Mouse (Mus musculus) neutrophil, adult 59 days (primary cell): ENCODE data around the gene Crisp1. TPM values are rescaled to one million over a fixed set of nuclear protein-coding genes. Genes with fewer than 3 reads are reported as not detected.

ENCODE experiments used
- total RNA-seq, 2 experiments: library from RNA; stranded (reverse); gene quantifications; 1 replicate in 1 of 2; 2 replicates in 1 of 2; pipeline ENCODE4 v1.2.4; 2023

Gene Crisp1
- total RNA-seq: not detected

DNA sequence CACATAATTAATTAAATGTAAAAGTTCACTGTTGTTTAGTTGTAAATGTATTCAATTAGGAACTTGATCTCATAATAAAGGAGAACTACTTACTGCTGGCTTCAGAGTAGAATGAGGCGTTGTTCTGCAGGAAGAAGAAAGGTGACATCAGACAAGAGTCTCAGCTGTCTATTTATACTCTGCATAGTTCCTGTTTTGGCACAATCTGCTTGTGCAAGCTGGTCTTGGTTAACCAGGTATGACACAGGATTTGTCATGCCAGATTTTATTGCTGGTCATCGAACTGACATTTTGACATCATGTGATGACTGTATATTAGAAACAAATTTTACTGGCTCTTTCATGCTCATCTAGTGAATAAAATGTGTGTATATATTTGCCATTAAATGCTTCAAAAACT is at the start of gene Crisp1:
TSS of gene Crisp1 (minus strand) at position 146 of the 400 bp plus-strand sequence.

Other genes starting within 250 kb of the Crisp1 start
- gene AC192777.2, start 223.8 kb downstream of the Crisp1 start, total RNA-seq: not detected
- gene Pgk2, start 110.6 kb downstream of the Crisp1 start, total RNA-seq: not detected
- gene Crisp3, start 76.9 kb downstream of the Crisp1 start, total RNA-seq: not detected
- gene Esp8, start 200.8 kb upstream of the Crisp1 start, total RNA-seq: not detected
- not detected for gene Esp6, start 242.3 kb upstream of the Crisp1 start, total RNA-seq